Mouse (Mus musculus): ENCODE results near the gene Rpl12. TPM values are rescaled to one million over a fixed set of nuclear protein-coding genes. Genes with fewer than 3 reads are reported as not detected.

Gene Rpl12
- 1,202 and 1,236 TPM in 2 replicates for total RNA-seq (2017)

DNA sequence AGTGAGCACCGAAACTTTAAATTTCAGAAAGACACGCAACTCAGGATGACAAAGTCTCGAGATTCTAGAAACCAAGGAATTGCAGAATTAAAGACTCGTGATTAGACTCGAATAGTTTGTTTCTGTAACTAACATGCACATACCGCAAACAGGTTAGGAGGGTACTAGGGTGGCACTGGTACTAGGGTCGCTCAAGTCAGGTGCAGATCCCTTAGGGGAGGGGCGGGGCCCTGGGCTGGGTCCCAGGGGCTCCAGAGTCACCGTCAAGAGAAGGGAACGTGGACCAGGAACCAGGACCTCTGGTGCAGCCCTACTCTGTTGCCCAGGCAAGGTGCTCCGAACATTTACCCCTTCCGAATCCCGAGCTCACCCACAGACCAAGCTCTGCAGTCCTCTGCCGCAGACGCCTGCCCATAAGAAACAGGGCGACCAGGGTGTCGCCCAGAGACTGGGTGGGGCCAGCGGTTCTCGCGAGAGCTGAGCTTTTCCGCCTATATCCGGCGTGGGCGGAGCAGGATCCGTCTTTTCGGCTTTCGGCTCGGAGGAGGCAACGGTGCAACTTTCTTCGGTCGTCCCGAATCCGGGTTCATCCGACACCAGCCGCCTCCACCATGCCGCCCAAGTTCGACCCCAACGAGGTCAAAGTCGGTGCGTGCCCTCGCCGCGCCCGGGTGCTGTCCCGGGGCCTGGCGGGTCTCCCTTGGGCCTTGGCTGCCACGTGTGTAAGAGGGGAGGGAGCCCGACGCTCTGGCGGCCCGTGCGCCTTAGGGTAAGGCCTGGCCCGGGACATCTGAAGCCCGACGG is at the start of gene Rpl12, which contains the start of gene Lrsam1:
Gene Rpl12, plus strand, starts transcription at position 368 of the 804 bp plus-strand sequence.
Gene Lrsam1, minus strand, starts transcription at position 423 of the 804 bp plus-strand sequence.
- peak; percentile 82 for ATAC-seq (ENCODE audit: extremely low read depth, insufficient number of reproducible peaks, low FRiP score, poor library complexity, severe bottlenecking)

DNA sequence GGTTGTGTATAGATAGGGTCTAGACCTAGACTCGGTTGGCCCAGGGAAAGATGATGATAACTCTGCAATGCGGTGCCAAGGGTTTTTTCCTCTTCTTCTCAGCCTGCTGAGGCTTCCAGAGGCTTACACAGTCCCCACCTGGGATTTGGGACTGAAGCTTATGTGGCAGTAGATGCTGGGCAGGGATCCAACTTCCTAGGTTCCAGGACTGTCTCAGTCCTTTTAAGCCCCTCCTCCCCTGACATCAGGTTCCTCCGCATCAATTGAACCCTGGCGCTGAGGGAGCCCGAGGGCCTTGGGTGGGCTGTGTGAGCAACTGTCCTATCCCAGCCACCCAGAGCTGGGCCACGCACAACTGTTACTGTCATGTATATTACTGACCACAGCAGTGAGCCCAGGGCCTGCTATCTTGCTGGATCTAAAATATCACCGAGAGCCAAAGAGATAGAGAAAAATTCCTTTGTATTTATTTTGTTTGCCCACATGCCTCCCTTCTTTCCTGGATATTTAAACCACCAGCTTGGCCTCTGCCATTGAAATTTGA is 49.6 kb upstream of the Rpl12 start:
- ATAC-seq (ENCODE audit: extremely low read depth, insufficient number of reproducible peaks, low FRiP score, poor library complexity, severe bottlenecking): no peak

DNA sequence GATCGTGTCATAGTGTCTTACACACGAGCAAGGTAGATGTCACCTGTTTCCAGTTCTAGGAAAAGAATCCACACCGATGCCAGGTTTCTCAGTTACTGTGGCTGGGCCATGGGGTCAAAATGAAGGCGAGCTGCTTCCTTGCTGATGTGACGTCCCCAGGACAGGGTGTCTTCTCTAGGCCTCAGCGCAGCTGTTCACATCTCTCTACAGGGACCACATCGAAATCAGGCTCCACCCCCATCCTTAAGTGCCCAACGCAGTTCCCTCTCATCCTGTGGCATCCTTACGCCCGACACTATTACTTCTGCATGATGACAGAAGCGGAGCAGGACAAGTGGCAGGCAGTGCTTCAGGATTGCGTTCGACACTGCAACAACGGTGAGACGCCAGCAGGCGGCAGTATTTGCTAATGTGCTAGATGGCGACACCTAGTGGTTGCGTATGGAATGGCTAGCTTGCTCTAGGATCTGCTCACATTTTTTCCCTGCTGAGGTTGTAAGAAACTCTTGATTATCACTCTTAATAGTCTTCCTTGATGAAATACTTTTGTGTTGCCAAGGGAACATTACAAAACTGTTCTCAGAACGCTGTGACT is 49.1 kb upstream of the Rpl12 start:
- peak; percentile 78 for ATAC-seq (ENCODE audit: extremely low read depth, insufficient number of reproducible peaks, low FRiP score, poor library complexity, severe bottlenecking)

- ATAC-seq (ENCODE audit: extremely low read depth, insufficient number of reproducible peaks, low FRiP score, poor library complexity, severe bottlenecking): no peak
Measured at GRCm38 (mm10) chr2:32914362-32914761, 47.0 kb upstream of the Rpl12 start.

DNA sequence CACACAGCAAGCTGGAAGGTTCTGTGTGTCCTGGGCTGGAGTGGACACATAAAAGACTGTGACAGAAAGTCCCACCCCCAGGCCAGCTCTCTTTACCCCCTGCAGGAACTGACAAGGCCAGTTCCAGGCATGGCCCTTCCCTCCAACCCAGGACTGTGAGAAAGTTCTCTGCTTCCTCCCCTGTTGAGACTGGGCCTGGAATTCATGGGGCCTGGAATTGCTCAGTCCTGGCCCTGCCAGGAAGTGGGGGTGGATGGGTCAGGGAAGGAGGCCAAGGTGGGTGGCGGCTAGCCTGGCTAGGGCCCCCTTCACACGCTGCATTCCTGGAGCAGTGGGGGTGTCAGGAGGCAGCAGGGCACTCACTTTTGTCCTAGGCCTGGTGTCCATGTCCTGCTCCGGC is 46.5 kb upstream of the Rpl12 start:
- ATAC-seq (ENCODE audit: extremely low read depth, insufficient number of reproducible peaks, low FRiP score, poor library complexity, severe bottlenecking): no peak

DNA sequence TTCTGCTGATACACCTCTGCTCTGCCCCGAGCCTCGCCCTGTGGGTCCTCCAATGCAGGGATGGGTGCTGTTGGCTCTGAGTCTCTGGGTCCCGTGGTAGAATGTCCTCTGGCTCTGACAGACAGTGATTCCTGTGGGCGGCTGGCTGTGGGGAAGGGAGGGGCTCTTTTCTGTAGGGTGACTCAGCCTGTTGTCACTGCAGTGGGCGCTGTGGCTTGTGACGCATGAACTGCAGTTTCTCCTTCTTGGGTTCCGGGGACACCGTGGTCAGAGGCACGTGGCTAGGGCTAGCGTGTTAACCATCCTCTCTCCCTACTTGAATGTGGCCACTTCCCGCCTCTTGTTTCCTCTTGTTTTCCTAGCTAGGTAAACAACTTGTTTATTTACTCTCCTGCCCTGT is 43.8 kb upstream of the Rpl12 start:
- ATAC-seq (ENCODE audit: extremely low read depth, insufficient number of reproducible peaks, low FRiP score, poor library complexity, severe bottlenecking): no peak

DNA sequence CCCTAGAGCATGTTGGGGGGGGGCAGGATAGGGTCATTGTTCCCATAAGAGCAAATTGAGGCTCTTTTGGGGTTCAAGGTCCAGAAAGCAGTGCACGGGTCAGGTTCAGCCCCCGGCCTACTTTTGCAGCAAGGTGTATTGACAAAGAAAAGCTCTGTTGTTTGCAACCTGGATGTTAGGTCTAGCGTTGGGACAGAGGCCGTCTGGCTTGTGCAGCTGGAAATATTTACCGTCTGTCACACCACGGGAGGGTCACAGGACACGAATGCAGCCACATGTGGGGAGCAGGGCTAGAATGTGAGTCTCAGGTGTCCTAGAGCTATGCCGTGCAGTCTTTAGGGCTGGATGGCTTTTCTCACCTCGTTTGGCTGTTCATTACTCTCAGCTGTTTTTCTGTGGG is 43.0 kb upstream of the Rpl12 start:
- no peak for ATAC-seq (ENCODE audit: extremely low read depth, insufficient number of reproducible peaks, low FRiP score, poor library complexity, severe bottlenecking)

- ATAC-seq (ENCODE audit: extremely low read depth, insufficient number of reproducible peaks, low FRiP score, poor library complexity, severe bottlenecking): no peak
Measured at GRCm38 (mm10) chr2:32921235-32921634, 40.1 kb upstream of the Rpl12 start.

GRCm38 (mm10) chr2:32921801-32922380 is 39.5 kb upstream of the Rpl12 start:
- no peak for ATAC-seq (ENCODE audit: extremely low read depth, insufficient number of reproducible peaks, low FRiP score, poor library complexity, severe bottlenecking)

DNA sequence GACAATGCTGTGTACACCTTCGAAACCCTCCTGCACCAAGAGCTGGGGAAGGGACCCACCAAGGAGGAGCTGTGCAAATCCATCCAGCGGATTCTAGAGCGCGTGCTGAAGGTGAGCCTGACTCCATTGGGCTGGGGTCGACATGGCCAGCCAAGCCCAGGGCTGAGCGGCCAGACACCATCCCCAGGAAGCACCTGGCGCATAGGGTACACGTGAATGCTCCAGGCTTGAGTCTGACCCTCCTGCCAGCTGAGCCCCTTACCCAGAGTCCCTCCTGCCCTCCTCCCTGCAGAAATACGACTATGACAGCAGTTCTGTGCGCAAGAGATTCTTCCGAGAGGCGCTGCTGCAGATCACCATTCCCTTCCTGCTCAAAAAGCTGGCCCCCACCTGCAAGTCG is 38.8 kb upstream of the Rpl12 start:
- ATAC-seq (ENCODE audit: extremely low read depth, insufficient number of reproducible peaks, low FRiP score, poor library complexity, severe bottlenecking): no peak

- ATAC-seq (ENCODE audit: extremely low read depth, insufficient number of reproducible peaks, low FRiP score, poor library complexity, severe bottlenecking): no peak
Measured at GRCm38 (mm10) chr2:32923551-32924250, 37.7 kb upstream of the Rpl12 start.

GRCm38 (mm10) chr2:32924306-32924844 is 37.0 kb upstream of the Rpl12 start:
- ATAC-seq (ENCODE audit: extremely low read depth, insufficient number of reproducible peaks, low FRiP score, poor library complexity, severe bottlenecking): no peak

GRCm38 (mm10) chr2:32926330-32927075 is 34.9 kb upstream of the Rpl12 start:
- ATAC-seq (ENCODE audit: extremely low read depth, insufficient number of reproducible peaks, low FRiP score, poor library complexity, severe bottlenecking): no peak

DNA sequence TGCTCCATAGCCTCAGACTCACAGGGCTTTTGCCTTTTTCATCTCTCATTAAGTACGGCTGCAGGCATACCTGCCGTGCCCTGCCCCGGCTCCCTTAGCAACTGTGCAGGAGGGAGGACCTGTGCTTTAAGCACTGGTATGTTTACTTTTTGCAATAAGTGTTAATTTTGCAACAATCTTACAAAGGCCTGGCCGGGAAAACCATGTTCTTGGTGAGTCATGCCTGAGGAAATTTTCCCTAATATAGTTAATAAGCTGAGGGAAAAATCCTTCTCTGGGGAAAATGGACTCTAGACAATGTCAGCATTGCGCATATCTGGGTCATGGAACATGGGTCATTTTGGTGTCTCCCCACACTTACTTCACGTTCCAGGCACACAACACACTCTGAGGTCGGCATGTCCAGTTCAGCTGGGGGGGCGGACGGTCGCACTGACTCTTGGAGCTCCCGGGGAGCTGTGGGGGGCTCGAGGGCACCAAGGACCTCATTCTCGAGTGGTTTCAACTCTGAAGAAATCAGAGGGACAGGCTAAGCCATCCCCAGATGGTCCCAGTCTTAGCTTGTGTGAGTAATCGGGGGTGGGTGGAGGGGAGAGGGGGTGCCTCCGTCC is 33.6 kb upstream of the Rpl12 start:
- no peak for ATAC-seq (ENCODE audit: extremely low read depth, insufficient number of reproducible peaks, low FRiP score, poor library complexity, severe bottlenecking)

GRCm38 (mm10) chr2:32928235-32928946 is 33.0 kb upstream of the Rpl12 start:
- ATAC-seq (ENCODE audit: extremely low read depth, insufficient number of reproducible peaks, low FRiP score, poor library complexity, severe bottlenecking): no peak

- ATAC-seq (ENCODE audit: extremely low read depth, insufficient number of reproducible peaks, low FRiP score, poor library complexity, severe bottlenecking): no peak
Measured at GRCm38 (mm10) chr2:32928947-32929829, 32.2 kb upstream of the Rpl12 start.
